Mouse (Mus musculus) heart, adult 9 months (tissue): ENCODE data around the gene Pan2.
A peak's percentile ranks its signal among the peaks of the same experiment; 100 is the strongest.
"Not testable (repeated sequence)": the region's sequence is repeated elsewhere in the genome, so short reads cannot be mapped to it uniquely, and the experiment has no call there.

Source experiments
- DNase-seq, 2 experiments: peaks; one replicate each; pipeline ENCODE4 v3.0.0; 2022; ENCODE audit warnings: low spot score in 2 of 2

The Pan2 gene

GRCm38 (mm10) chr10:128283604-128284579 lies 19.2 kb upstream of the Pan2 start:
- DNase-seq, result peak in 1 of 2 experiments; percentile 44

GRCm38 (mm10) chr10:128290594-128290993 lies 12.5 kb upstream of the Pan2 start:
- peak; percentile 57 to 63 for DNase-seq

- DNase-seq, result no peak
These were observed 6.6 kb upstream of the Pan2 start for GRCm38 (mm10) chr10:128296370-128297090.

GRCm38 (mm10) chr10:128297221-128297620 lies 5.9 kb upstream of the Pan2 start:
- no peak for DNase-seq

- DNase-seq, result peak in 1 of 2 experiments; percentile 24
These were observed 5.5 kb upstream of the Pan2 start for GRCm38 (mm10) chr10:128297622-128298021.

- no peak for DNase-seq
These were observed 4.9 kb upstream of the Pan2 start for GRCm38 (mm10) chr10:128298243-128298642.

- DNase-seq, result no peak
These were observed 4.4 kb upstream of the Pan2 start, which contains the start of gene Il23a for GRCm38 (mm10) chr10:128298702-128299171. Il23a (minus strand) TSS chr10:128298752.

- DNase-seq, result no peak
These were observed 778 bp upstream of the Pan2 start for GRCm38 (mm10) chr10:128302357-128302756.

- DNase-seq, result no peak
These were observed 380 bp upstream of the Pan2 start for GRCm38 (mm10) chr10:128302785-128303125.

- DNase-seq, result no peak
These were observed 6.5 kb downstream of the Pan2 start for GRCm38 (mm10) chr10:128309654-128310053.

GRCm38 (mm10) chr10:128310177-128310576 lies 7.0 kb downstream of the Pan2 start:
- DNase-seq, result no peak

GRCm38 (mm10) chr10:128310902-128311301 lies 7.8 kb downstream of the Pan2 start:
- DNase-seq, result no peak

- no peak for DNase-seq
These were observed 12.4 kb downstream of the Pan2 start for GRCm38 (mm10) chr10:128315578-128315977.

GRCm38 (mm10) chr10:128321641-128322040 lies 18.5 kb downstream of the Pan2 start:
- no peak for DNase-seq

- DNase-seq, result peak; percentile 85 to 89
These were observed 19.3 kb downstream of the Pan2 start, which contains the start of gene Cnpy2 for GRCm38 (mm10) chr10:128322141-128323108. Cnpy2 (plus strand) TSS chr10:128322459.

GRCm38 (mm10) chr10:128323516-128323915 lies 20.4 kb downstream of the Pan2 start:
- DNase-seq, result no peak

GRCm38 (mm10) chr10:128326825-128327224 lies 23.7 kb downstream of the Pan2 start:
- DNase-seq, result no peak

GRCm38 (mm10) chr10:128327610-128328009 lies 24.5 kb downstream of the Pan2 start:
- DNase-seq, result no peak

- not testable (repeated sequence) for DNase-seq
These were observed 29.5 kb downstream of the Pan2 start for GRCm38 (mm10) chr10:128332358-128333249.

GRCm38 (mm10) chr10:128335582-128335981 lies 32.4 kb downstream of the Pan2 start:
- peak in 1 of 2 experiments; percentile 75 for DNase-seq
